Mouse (Mus musculus) MEL-GATA-1-ER (cell line): Measurements from ENCODE around the gene Cdh5.
"Not testable (repeated sequence)": the region's sequence is repeated elsewhere in the genome, so short reads cannot be mapped to it uniquely, and the experiment has no call there.

Source experiments
- DNase-seq: peaks from one replicate; pipeline ENCODE4 v3.0.0-alpha.2; 2012; ENCODE audit warnings: low read depth; ENCODE audit errors: extremely low read depth

Gene Cdh5

DNA sequence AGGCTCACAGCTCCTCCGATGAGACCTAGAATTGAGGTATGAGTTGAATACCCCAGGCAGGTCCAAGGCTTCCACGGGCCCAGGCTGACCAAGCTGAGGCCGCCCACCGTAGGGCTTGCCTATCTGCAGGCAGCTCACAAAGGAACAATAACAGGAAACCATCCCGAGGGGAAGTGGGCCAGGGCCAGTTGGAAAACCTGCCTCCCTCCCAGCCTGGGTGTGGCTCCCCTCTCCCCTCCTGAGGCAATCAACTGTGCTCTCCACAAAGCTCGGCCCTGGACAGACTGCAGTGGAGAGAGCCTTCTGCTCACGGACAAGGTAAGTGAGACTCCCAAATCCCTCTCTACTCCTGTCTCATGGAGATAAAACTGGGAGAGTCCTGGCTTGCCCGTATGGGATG is at the start of gene Cdh5:
Gene Cdh5, plus strand, starts transcription at position 211 of the 400 bp plus-strand sequence.
- no peak for DNase-seq

DNA sequence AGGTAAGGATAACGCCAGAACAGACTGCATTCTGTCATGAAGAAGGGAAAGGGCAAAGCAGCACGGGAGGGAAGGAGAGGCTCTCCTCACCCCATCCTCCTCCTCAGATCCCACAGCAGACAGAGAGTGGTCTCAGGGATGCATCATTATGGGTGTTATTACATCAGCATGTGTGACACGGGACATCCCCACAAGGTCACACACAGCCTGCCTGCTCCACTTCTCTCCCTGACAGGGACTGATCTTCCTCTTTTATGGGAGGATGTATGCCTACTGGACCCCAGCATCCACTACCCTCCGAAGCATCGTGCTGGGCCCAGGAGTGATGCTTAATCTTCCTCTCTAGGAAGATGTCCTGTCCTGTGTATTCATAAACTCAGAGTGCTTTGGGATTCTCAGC is 41.5 kb upstream of the Cdh5 start:
- no peak for DNase-seq

DNA sequence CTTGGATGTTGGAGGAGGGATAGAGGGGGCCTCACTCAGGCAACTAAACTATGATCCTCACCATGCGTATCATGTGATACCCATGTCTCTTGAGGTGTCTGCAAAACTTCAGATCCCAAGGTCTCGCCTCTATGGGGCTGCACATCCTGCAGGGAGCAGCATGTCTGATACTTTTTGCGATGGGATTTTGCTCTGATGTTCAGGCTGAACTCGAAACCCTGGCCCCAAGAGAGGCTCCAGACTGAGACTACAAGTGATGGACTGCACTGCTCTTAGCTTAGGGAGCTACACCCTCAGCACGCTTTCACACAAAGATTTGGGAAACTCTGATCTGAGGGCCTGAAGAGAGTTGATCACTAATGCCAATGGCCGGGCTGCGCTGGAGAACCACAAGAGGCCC is 41.0 kb upstream of the Cdh5 start:
- DNase-seq = no peak

DNA sequence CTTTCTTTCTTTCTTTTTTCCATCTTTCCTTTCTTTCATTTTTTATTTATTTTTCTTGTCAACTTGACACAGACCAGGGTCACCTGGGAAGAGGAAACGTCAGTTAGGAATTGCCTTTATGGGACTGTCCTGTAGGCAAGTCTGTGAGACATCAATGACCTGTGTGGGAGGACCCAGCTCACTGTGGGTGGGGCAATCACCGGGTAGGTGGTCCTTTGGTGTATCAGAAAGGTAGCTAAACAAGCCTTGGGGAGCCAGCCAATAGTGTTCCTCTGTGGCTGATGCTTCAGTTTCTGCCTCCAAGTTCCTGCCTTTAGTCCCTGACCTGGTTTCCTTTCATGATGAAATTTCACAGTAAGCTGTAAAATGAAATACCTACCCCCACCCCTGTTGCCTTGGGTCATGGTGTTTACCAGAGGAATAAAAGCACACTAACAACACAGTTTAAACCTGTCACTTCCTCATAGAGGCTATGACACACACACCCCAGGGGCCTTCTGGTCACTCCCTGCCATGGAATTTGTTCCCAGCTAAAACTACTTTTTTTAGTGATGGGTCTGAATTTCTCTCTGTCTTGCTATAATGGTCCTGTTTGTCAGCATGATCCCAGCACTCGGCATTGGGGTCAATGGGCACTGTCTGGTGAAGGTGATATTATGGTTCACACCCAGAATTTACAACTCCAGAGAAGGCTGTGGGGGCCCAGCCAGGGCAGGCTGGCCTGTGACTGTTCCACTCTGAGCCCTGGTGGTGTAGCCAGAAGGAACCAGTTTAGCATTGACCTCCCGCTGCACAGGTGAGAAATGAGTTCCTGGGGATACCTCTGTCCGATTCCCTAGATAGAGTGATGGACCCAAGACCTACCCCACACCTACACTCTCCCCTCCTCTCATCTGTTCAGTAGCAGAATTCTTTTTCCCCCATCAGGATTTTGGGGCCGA is 40.1 kb upstream of the Cdh5 start:
- no peak for DNase-seq

DNA sequence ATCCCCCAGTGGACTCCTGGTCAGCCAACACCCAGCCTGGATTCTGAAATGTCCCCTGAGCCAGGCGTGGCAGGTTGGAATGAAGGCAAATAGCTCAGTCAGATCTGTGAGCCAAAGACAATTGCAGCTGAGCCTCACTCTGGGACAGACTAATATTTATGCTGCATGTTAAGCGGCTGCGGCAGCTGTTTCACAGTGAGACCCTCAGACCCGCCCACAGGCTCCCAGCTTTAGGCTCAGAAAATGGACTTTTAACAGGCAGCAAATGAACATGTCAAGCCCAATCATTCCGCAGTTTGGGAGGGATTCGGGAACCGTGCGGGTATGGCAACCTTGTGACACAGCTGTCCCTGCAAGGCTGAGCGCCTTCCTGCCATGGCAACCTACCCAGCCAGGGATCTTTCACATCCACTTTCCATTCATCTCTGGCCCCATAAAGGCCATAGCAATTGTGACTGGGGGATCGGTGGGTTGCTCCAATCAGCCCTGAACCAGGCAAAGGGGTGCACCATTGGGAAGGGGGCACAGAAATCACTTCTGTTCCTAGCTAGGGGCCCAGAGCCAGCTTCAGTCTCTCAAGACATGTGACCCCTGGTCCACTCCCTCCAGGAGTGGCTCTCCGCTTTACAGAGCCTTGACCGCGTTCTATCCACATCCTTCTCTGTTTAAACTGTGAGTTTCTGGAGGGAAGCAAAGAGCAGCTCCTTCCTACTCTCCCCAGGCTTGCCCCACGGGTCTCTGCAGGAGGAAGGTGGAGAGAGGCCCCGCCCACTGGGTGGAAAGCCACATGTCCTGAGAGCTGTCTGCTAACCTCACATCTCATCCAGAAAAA is 39.2 kb upstream of the Cdh5 start:
- no peak for DNase-seq

DNA sequence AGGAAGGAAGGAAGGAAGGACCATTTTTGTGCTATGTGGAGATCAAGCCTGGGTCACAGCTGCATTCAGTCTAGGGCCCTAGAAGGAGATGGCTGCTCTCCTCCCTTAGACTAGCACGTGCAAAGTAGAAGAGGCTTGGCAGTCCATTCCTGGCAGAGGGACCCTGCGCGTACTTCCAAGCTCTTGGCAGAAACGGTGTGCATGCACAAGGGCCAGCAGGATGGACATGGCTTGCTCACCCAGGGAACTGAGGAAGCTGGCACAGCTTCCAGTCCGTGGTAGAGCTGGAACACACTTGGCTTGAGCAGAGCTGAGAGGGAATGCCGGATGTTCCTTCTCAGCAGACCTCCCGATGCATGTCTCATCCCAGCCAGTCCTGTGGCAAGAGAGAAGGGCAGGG is 36.2 kb upstream of the Cdh5 start:
- DNase-seq = no peak

DNA sequence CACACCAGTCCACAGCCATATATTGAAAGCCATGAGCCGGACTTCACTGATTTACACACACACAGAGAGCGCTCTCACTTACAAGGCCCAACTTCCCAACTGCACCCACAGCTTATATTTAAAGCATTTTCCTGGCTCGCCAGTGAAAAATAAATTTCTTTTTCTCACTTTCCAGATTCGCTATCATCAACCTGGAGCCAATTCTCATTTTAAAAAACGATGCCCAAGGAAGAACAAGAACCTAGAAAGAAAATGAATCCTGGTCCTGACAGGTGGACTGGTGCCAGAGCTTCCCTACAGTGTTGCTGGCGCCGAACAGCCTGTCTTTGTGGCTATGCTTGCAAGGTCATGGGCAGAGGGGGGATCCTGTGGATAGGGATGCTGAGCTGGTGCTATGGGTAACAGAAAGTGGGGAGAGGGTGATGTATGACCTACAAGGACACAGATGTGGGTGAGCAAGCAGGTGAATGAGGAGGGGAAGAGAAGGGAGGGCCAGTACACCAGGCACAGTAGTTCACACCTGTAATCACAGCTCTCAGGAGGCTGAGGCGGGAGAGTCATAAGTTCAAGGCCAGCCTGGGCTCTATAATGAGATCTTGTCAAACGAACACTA is 35.4 kb upstream of the Cdh5 start:
- DNase-seq = no peak

DNA sequence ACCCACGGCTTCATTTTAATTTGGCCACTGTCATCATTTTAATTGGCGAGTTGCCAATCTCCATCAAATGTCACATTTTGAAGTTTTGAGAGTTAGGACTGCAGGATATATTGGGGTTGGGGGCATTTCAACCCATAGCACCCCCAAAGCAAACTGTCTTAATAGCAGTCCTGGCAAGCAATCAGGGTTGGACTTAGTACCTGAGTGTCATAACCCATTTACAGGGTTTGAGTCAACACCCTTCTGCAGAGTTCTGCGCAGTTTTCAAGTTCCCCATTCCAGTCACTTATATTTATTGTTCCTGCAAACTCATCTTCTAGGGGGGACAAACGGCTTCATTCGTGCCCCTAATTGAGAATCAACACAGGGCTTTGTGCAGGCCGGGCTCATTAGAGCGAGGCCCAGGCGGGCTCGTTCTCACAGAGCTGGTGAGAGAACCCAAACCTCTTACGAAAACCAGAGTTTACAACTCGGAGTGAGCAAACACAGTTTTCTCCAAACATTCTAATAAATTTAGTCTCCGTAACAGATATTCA is 34.0 kb upstream of the Cdh5 start:
- no peak for DNase-seq

DNA sequence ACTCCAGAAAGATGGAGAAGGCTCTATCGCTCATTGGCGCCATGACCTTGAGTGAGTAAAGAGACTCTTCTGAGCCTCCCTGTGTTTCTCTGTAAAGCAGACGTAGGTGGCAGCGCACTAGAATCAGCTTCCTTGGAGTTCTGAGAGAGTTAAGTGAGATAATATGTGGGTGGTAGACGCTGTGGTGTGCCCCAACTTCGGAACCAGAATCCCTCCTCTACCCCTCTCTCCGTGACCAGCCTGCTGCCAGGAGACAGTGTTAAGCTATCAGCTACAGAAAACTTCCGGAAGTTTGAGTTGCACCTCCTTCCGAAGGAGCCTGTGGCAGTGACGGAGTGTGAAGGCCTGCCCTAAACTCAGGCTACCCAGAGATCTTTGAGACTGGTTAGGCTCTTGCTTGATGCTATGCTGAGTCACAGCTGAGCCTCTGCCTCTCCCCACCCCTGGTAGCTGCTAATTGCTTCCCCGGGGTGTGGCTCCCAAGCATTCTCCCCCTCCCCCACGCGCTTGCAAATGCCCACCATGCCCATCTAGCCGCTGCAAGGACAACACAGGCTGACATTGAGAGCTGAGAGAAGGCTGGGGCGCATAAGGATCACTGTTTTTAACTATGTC is 32.9 kb upstream of the Cdh5 start:
- DNase-seq = no peak

DNA sequence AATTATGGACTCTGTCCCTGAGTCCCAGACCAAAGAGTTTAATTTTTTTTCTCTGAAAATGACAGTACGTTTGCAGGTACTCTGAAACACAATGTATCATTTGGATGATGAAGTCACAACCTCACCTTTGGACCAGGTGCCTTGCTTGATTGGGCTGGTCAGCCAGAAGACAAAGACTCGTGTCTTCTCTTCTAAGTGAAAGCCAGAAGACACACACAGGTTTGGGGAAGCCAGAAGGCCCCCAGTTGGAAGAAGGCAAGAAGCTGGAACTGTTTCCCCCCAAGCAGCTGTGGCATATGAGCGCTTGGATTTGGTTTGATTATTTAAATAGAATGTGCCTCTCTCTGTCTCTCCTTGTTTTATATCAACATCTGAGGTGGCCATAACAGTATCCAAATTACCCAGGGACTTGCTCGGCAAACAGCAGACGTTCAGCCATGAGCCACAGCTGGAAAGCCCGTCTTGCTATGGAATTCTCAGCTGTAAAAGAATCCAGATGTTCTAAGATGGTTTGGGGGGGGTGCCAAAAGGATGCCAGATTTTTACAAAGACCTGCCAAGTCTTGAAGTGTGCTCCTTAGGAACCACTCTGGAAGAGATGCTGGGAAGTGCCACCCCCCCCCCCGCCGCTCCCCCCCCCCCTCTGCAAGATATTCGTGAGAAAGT is 31.1 kb upstream of the Cdh5 start:
- DNase-seq = not testable (repeated sequence)

DNA sequence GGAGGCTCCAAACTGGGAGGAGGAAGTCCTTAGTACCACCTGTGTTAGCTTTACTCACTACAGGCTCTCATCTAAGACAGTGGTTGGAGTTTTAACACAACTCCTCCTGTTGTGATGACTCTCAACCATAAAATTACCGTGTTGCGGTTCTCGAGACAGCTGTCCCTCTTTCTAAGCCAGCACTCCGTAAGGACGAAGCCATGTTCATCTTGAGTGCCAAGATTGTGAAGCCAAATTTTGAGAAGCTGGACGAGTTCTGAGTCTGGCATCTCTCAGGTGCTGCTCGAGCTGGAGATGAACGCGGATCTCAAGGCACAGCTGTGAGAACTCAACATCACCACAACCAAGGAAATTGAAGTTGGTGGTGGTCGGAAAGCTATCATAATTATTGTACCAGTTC is 30.5 kb upstream of the Cdh5 start:
- DNase-seq = no peak

DNA sequence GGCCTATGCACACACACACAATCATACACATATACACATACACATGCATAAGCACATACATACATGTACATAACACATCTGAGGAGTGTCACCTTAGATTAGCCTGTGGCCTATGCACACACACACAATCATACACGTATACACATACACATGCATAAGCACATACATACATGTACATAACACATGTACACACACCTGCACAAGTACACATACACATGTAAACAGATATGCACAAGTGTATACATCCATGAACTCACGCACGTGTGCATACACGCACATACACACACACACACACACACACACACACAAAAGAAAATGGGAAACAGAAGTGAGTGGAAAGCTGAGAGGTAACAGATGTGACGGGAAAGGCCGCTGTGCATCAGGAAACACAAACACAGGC is 26.3 kb upstream of the Cdh5 start:
- DNase-seq = no peak

DNA sequence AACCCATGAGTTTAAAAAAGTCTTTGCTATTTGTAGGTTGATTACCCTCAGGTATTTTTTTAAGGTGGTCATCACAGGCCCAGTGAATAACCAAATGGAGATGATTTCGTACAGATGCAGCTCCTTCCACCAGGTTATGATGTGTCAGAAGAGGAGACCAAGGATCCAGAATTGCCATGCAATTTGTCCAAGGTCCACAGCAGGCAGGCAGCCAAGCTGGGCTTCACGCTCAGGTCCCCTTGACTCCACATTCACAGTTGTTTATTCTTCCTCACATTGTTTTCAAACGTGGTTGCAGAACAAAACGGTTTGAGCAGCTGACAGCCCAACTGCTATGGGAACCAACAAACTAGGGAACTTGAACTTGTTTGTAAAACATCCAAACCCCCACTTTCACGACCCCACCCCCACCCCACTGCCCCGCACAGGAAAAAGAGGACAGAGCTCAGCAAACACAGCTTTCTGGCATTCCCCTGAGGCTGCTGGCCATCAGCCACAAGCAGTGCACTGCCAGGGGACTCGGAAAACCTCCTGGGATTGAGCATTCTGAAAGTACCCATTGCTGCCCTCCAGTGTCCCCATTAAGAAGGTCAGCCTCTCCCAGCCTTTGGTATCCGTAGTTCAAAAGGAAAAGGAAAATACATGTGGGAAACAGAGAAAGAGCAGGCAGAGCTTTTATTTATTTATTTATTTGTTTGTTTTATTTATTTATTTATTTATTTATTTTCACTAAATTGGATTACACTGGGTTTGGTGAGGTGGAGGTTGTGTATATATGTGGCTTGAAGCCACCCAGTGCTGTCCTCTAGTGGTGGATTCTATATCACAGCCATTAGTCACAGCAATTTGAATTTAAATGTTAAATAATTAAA is 24.6 kb upstream of the Cdh5 start:
- no peak for DNase-seq

DNA sequence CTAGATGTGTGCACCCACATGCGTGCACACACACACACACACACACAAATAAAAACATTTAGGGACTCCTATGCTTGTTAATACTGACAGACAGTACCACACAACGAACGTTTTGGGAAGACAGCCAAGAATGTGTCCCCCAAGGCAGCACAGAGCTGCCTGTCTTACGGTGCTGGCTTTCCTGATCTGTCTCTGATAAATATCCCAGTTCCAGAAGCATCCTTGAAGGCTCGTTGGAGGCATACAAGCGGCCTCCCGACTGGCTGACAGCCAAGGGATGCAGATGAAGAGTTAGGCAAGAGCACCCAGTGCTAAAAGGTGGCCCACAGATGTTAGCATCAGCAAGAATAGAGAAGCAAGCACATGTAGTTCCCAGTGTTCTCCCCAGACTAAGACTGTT is 23.3 kb upstream of the Cdh5 start:
- no peak for DNase-seq

DNA sequence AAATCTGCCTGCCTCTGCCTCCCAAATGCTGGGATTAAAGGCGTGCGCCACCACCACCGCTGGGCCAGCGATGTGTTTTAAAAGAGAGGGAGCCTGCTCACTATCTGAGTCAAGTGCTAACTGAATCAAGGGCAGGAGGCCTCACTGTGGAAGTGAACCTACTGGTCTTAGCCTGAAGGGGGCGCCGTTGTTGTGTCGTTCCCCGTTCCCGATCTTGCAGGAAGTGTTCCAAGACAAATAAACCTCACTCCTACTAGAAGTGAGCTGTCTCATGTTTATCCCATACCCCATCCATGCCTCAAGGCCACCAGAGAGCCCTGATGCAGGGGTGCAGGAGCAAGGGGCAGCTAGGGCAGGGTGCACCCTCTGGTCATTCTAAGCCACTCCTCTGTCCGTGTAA is 16.1 kb upstream of the Cdh5 start:
- no peak for DNase-seq

DNA sequence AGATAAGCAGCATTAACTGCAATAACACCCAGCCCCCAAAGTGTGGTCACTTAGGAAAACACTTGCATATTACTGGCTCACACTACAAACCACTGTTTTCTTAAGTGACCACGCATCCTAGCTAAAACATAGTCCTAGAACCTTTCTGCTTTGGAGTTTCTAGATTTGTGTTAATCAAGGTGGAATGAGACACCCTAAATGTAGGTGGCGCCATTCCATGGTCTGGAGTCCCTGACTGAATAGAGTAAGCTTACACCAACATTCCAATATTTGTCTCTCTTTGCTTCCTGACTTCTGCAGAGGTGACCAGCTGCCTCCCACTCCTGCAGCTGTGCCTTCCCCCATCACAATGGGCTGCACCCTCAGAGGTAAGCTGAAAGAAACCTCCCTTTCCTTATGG is 14.8 kb upstream of the Cdh5 start:
- DNase-seq = no peak

DNA sequence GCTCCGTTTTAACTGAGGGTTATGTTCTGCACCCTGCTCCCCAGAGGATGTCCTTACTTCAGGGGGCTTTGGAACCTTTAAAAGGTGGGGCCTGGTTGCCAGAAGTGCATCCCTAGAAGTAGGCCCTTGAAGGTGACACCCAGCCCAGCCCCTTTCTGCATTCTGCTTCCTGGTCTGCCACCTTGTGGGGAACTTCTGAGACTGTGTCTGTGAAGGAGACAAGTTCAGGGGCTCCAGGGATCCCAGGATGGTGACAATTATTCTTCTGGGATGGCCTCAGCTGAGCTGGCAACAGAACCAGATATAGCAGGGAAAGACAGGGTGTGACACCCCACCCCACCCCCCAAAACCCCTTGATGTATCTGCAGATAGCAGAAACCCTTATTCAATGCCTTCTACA is 14.3 kb upstream of the Cdh5 start:
- no peak for DNase-seq

DNA sequence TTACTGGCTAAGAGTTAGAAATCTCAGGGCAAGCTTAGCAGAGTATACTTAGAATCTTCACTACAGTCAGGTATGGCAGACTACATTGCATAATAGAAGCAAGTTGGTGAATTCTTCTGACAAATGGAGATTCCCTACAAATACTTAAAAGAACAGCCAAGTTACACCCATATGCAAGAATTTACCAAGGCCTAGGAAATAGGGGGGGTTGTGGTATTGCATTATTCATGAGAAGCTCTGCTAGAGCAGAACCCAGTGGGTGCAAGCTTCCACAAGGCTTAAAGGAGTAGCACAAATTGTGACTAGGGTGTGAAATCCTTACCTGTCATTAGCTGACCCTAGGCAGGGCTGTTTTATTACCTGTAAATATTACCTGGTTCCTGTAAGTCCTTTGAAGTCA is 13.5 kb upstream of the Cdh5 start:
- not testable (repeated sequence) for DNase-seq

DNA sequence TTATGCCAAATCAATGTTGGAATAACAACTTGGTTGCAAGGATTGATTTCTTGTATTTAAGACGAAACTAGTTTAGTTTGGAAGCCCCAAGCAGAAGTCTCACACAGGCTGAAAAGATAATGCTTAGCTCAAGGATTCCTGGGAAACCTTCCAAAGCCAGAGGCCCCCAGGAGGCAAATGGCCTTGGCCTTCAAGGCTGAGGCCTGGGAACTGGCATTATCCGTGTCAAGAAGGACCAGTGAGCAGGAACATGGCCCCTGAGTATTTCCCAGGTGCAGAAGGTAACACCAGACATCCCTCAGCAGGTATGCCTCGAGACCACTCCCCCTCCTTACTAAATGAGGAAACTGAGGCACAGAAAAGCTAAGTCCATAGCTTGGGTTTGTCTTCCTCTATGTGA is 12.5 kb upstream of the Cdh5 start:
- DNase-seq = no peak
